Mouse (Mus musculus): Measurements from ENCODE around the gene Atp1b2.
A peak's percentile ranks its signal among the peaks of the same experiment; 100 is the strongest.
"Not testable (repeated sequence)": the region's sequence is repeated elsewhere in the genome, so short reads cannot be mapped to it uniquely, and the experiment has no call there.

Atp1b2 gene

GRCm38 (mm10) chr11:69605726-69606490 lies at the start of gene Atp1b2:
Gene Atp1b2 (minus strand): TSS chr11:69605942.
- DNase-seq (ENCODE audit: low spot score) = peak; percentile 27

- DNase-seq (ENCODE audit: low spot score) = no peak
Measured at GRCm38 (mm10) chr11:69654760-69655159, 49.0 kb upstream of the Atp1b2 start.

DNA sequence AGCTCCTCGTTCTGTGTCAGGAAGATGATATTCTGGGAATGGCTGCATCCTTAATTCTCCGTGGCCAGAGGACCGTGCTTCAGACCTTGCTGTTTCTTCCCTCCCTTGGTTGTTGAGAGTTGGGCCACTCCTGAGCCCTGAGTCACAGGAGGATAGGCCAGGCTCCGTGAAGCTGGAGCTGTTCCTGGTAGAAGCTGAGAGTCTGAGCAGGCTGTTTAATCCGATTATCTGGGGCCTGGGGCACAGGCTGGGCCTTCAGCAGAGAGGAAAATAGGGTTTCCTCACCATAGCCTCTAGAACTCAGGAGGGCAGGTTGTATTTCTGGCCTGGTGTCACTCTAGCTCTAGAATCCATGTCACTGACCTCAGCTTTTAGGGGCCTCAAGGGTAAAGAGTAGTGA lies 47.7 kb upstream of the Atp1b2 start:
- no peak for DNase-seq (ENCODE audit: low spot score)

DNA sequence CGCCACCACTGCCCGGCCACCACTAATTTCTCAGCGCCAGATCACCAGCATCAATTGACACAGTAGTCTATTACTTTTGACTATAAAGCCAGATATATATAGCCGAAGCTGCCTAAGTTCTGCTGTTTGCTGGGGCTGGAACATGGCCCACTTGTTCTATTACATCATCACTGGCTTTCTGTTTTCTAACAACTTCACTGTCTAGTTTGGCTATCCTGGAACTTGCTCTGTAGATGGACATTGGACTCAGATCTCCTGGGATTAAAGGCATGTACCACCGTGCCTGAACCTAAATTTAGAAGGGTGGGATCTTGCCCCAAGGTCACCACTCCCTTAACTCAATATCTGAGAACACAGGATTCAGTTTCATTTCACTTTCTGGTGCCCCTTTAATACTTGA lies 40.1 kb upstream of the Atp1b2 start:
- DNase-seq (ENCODE audit: low spot score) = no peak

DNA sequence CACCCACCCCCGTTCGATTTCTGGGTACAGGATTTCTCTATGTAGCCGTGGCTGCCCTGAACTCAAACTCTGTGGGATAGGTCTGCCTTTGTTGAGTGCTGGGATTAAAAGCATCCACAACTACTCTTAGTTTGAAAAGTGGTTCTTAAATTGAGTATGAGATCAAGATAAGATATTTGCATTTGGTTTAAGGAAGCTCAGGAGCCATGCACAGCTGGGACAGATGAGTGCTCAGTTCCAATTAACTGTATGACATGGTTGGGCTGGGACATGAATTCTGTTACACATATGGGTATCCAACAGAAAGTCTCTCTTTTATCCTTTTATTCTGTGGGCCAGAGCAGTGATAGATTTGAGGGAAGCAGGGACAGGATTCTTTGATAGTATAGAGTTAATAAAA lies 29.7 kb upstream of the Atp1b2 start:
- no peak for DNase-seq (ENCODE audit: low spot score)

DNA sequence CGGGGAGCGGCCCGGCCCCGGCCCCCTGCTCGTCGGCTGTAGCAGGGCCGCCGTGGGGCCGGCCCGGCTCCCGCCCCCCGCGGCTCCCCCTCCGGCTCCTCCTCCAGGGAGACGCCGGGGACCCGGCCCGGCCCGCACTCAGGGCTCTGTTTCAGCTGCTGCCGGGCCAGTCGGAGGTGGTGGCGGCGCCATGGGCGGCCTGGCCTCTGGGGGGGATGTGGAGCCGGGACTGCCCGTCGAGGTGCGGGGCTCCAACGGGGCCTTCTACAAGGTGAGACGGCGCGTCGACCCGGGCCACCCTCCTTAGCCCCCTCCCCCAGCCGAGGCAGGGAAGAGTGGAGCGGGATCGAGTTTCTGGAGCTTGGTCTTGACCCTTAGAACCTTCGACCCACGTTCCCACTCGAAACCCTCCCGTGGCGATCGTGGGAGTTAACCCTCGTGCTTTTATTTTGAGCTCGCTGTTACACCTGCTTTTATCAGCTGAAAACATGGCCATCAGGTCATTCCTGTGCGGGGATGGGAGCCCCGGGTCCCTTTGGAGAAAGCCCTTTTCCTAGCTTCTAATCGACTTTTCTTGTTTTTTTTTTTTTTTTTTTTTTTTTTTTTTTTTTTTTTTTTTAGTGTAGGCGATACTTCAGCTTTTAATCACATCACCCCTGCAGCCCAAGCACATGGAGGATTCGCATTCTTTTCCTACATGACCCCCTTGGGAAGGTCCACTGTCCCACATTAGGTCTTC lies 27.6 kb upstream of the Atp1b2 start:
- no peak for DNase-seq (ENCODE audit: low spot score)

GRCm38 (mm10) chr11:69632284-69633089 lies 26.7 kb upstream of the Atp1b2 start, which contains the start of gene Fxr2:
Gene Fxr2 (plus strand): TSS chr11:69632990.
- DNase-seq (ENCODE audit: low spot score) = peak; percentile 100

DNA sequence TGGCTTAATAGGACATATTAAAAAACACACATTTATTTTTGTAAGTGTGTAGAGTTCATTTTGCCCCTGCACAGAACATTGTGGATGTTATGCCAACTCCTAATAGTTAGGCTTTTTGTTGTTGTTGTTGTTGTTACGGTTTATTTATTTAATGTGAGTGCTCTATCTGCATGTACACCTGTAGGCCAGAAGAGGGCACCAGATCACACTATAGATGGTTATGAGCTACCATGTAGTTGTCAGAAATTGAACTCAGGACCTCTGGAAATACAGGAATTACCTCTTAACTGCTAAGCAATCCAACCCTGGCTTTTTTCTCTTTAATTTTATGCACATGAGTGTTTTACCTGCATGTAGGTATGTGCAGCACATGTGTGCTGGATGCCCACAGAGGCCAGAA lies 24.1 kb upstream of the Atp1b2 start:
- DNase-seq (ENCODE audit: low spot score) = no peak

DNA sequence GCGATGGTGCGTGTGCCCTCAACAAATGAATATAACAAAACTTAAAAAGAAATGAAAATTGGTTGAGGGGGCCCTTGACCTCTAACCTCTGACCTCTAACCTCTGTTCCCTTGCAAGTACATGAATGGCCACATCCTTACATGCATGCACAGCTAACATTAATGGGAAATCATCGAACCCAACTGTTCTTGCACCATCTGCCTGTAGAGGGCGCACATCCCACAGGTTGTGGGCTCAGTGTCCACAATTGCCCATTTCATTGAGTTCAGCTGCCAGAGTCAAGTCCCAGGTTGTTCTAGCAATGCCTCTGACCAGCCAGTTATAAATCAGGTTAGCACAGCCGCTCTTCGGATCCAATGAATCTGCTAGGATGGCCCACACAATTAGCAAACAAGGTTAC lies 22.5 kb upstream of the Atp1b2 start:
- DNase-seq (ENCODE audit: low spot score) = no peak

- not testable (repeated sequence) for DNase-seq (ENCODE audit: low spot score)
Measured at GRCm38 (mm10) chr11:69624339-69624738, 18.6 kb upstream of the Atp1b2 start.

DNA sequence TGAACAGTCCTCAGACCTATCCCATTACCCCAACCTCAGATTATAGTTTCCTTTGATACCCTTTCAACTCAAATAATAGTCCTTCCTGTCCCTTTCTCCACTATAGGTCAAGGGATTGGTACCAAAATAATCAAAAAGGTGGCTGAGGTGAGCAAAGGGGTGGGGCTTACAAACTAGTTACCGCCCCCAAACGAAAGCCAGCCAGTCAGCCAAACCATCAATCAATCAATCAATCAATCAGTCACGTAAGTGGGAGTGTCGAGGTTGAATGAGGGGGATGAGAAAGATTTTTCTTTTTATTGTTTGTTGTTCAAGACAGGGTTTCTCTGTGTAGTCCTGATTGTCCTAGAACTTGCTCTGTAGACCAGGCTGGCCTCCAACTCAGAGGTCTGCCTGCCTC lies 17.3 kb upstream of the Atp1b2 start:
- DNase-seq (ENCODE audit: low spot score) = no peak

DNA sequence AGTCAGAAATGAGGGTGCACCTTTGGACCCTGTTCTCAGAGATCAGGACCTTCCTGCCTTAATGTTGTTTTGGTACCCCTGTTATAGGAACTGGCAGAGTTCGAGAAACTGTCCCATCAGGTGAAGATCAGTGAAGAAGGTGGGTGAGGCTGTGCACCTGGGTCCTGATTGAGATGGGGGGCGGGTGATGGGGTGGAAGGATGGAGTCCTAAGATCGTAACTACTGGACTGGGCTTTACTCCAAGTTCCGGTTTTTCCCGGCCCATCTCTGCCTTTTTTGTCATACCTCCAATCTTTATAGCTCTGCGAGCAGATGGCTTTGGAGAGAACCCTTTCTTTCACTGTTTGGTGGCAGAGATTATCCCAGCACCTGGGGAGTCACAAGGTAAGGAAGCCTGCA lies 16.7 kb upstream of the Atp1b2 start:
- no peak for DNase-seq (ENCODE audit: low spot score)

GRCm38 (mm10) chr11:69621571-69622268 lies 16.0 kb upstream of the Atp1b2 start, which contains the start of gene Sat2:
Gene Sat2 (plus strand): TSS chr11:69622024.
- DNase-seq (ENCODE audit: low spot score) = no peak

DNA sequence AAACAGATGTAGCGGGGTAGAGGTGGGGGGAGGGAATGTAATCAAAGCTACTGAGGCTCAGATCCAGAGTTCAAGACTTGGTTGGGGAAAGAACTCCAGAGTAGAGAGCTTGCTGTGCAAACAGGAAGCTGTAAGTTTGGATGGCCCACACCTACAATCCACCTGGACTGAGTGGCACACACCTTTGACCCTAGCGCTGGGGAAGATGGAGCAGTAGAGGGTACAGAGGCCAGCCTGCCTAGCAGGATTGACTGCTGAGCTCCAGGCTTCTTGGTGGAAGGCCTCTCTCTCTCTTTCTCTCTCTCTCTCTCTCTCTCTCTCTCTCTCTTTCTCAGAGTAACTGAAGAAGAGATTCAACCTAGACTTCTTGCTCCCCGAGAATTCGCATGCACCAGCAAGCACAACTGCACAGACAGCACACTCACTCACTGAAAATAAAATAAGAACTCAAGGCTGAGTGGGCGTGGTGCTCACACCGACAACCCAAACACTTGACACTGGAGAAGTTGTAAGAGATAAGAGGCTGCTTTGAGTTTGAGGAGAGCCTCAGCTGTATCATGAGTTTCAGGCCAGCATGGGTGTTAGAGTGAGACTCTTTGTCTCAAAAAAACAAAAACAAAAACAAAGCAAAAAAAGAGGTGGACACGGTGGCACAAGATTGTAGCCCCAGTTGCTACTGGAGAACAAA lies 14.8 kb upstream of the Atp1b2 start:
- no peak for DNase-seq (ENCODE audit: low spot score)

- DNase-seq (ENCODE audit: low spot score) = no peak
Measured at GRCm38 (mm10) chr11:69617805-69618204, 12.1 kb upstream of the Atp1b2 start, which contains the start of gene Shbg. Gene Shbg (minus strand): TSS chr11:69617905.

DNA sequence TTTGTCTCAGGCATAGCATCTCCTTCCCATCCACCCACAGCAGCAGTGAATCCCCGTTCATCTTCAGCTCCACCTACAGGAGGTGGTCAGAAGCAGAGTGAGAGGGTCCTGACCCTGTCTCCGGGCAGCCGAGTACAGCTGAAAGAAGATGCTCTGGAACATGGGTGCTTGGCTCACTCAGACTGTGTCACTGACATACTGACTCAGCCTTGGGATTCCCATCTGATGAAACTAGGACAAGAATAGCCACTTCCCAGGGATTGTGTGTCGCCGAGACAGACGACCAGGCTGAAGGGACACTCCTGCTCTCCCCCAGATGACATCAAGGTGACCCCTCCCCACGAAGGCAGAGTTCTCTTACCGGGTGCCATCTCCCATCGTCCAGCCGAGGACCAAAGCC lies 11.0 kb upstream of the Atp1b2 start:
- DNase-seq (ENCODE audit: low spot score) = no peak

DNA sequence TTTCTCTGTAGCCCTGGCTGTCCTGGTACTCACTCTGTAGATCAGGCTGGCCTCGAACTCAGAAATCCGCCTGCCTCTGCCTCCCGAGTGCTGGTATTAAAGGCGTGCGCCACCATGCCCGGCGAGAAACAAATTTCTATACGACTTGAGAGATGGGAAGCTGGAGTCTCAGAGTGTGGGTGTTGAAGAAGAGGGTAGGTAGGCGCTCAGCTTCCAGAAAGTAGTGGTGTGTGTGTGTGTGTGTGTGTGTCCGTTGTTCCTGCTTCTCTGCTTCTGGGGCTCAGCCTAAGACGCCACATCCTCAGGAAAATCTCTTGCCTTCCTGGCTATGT lies 8.5 kb upstream of the Atp1b2 start:
- DNase-seq (ENCODE audit: low spot score) = not testable (repeated sequence)

DNA sequence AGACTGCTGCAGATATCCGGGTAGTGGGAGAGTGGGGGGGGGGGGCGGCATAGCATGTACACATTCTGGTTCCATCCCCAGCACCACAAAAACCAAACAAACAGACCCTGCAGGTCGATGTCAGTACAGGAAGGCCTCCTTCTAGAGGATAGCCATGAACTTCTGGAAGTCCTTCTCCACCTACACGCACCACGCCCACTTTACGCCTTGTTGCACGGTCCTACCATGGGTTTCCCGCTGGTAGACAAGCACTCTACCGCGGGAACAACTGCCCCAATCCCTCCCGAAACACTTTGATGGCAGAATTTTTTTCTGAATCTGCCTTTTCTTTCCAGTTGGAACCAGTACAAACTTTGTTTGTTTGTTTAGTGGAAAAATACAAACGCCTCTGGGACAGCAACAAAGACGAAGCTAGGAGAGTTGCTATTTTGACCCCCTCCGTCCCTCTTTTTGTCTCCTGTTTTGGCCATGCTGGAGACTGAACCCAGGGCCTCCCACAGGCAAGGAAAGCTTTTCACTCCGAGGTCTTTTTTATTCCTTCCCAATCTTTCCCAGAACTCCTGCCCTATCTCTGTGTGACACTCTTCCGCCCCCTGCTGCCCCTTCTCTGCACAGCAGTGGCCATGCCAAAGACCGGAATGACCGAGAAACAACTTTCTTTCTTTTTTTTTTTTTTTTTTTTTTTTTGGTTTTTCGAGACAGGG lies 8.0 kb upstream of the Atp1b2 start:
- peak; percentile 63 for DNase-seq (ENCODE audit: low spot score)

DNA sequence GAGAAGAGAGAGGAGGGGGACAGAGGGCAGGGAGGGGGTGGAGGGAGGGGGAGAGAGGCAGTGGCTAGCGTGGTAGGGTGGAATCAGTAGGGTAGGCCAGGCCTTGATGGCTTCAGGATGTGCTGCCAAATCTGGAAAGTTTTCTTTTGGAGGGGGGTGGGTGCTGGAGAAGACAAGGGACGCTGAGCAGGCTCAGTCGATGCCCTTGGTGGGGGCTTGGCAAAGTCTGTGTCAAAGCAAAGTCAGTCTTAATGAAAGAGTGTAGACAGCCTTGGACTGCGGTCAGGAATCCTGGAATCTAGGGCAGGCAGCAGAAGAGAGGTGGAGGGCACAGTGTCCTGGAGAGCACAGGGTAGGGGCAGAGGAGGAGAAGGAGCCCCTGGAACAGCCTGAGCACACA lies 5.2 kb upstream of the Atp1b2 start:
- DNase-seq (ENCODE audit: low spot score) = no peak

GRCm38 (mm10) chr11:69609416-69609815 lies 3.7 kb upstream of the Atp1b2 start:
- DNase-seq (ENCODE audit: low spot score) = no peak

- no peak for DNase-seq (ENCODE audit: low spot score)
Measured at GRCm38 (mm10) chr11:69608525-69608924, 2.8 kb upstream of the Atp1b2 start.

Data from urinary bladder, postnatal 10 days (tissue).